Mouse (Mus musculus): ENCODE results near the gene Kctd5.
"Not testable (repeated sequence)": the region's sequence is repeated elsewhere in the genome, so short reads cannot be mapped to it uniquely, and the experiment has no call there.

Kctd5 gene

GRCm38 (mm10) chr17:24072919-24073696, at the start of gene Kctd5:
Gene Kctd5, minus strand, starts transcription at chr17:24073485.
- DNase-seq = peak; percentile 96

DNA sequence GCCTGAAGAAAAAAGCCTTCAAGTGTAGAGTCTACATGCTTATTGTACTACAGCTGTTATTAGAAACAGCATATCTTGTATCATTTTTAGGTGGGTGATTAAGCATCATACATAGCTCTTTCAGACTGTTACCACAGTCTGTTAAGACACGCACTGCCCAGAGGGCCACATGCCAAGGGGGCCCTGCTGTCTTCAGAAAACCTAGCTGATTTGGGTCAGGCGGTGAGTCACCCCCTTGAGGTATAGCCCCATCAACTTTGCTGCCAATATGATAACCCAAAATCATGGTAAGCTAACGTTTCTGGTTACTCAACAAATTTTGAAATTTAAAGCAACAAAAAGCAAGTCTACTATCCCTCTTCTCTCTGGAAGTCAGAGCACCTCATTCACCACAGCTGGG, 46.2 kb upstream of the Kctd5 start:
- DNase-seq = peak in 1 of 2 experiments; percentile 50

- DNase-seq = peak; percentile 64 to 69
These were observed 39.7 kb upstream of the Kctd5 start for GRCm38 (mm10) chr17:24113031-24113430.

DNA sequence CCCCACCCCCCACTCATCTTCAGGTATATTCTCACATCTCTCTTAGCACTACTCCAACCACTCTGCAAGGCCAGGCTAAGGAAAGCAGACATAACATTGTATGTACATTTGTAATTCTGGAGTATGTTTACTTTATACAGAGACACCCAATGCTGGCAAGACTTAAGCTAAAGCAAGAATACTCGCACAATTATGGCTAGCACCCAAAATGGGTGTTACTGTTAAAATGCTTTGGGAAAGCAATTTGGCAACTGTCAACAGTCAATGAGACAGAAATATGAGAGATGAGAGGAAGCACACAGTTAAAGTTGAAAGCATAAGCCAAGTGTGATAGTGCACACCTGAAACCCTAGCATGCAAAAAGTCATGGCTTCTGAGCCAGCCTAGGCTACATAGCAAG, 38.0 kb upstream of the Kctd5 start:
- no peak for DNase-seq

DNA sequence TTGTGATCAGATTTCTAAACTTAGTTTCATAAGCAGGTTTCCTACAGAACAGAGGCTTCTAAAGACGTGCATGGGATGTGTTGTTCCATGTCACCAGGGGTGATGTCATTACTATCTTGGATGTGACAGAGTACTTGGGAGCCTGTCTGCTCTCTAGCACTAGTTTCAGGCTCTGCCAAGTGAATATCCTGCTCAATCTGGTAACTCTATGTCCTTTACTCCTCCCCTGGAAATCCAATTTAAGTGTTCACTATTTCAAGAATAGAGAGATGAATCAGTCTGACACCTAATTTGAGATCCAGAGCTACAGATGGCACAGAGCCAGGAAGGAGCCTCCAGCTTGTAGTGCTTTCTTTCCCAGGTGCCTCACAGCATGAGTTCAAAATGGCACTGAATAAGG, 35.6 kb upstream of the Kctd5 start:
- peak; percentile 56 to 74 for DNase-seq

DNA sequence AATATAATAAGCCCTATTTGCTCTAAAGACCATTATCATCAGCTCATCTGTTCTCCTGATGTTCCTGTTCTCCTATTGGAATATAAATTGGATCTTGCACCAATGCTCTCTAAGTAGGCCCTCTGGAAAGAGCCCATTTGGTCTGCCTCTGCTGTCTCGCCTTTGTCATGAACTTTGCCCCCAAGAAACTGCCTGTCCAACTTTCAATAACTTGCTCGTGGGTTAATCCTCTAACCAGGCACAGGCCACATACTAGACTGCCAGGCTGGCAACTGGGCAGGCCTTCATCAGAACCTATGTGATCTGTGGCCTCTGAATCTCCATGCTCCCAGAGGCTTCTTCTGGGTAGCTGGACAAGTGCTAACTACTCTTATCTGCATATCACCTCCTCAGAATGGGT, 31.8 kb upstream of the Kctd5 start:
- no peak for DNase-seq

DNA sequence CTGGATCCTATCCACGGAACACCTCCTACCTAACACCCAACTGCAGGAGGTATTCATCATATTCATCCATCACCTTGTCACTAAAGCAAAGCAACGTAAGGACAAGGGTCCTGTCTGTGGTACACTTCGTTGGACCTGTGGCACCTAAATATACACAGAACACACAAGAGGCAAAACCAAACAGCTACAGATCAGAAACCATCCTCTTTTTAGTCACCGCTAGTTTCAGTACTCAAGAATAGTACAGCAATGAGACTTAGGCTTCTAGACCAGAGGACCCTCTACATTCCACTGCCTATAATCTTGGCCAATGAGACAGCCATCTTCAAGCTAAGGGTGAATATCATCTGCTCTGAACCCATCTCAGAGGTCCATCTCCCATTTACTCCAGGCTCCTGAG, 25.1 kb upstream of the Kctd5 start:
- no peak for DNase-seq

- DNase-seq = no peak
These were observed 17.3 kb upstream of the Kctd5 start for GRCm38 (mm10) chr17:24090575-24090974.

DNA sequence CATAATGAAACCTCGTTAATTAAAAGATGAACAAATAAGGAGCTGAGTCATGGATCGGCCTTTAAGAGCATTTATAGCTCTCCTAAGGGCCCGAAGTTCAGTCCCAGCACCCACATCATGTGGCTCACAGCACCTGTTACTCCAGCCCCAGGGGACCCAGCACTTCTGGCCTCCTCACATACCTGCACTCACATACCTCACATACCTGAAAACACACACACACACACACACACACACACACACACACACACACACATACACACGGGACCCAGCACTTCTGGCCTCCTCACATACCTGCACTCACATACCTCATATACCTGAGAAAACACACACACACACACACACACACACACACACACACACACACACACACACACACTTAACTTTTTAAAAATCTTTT, 13.1 kb upstream of the Kctd5 start:
- not testable (repeated sequence) for DNase-seq

DNA sequence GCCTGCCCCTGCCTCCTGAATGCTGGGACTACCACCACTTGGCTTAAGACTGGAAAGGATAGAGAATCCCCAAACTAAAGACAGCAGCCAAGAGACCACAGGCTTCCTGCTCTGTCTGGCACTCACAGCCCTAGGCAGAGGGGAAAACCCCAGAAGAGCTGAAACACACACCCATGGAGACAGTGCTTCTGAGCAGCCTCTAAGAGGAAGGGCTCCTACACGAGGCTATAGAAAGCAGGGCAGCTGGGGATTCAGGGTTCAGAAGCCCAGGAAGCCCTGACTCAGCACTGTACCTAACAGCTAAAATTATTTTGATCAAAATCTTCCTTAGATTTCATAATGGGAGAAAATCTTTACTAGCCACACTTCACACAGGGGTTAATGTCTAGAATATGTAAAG, 11.3 kb upstream of the Kctd5 start:
- no peak for DNase-seq

- no peak for DNase-seq
These were observed 3.8 kb upstream of the Kctd5 start for GRCm38 (mm10) chr17:24077101-24077500.

GRCm38 (mm10) chr17:24069531-24069930, 3.8 kb downstream of the Kctd5 start:
- DNase-seq = no peak

GRCm38 (mm10) chr17:24068271-24068670, 5.0 kb downstream of the Kctd5 start:
- peak in 1 of 2 experiments; percentile 49 for DNase-seq

DNA sequence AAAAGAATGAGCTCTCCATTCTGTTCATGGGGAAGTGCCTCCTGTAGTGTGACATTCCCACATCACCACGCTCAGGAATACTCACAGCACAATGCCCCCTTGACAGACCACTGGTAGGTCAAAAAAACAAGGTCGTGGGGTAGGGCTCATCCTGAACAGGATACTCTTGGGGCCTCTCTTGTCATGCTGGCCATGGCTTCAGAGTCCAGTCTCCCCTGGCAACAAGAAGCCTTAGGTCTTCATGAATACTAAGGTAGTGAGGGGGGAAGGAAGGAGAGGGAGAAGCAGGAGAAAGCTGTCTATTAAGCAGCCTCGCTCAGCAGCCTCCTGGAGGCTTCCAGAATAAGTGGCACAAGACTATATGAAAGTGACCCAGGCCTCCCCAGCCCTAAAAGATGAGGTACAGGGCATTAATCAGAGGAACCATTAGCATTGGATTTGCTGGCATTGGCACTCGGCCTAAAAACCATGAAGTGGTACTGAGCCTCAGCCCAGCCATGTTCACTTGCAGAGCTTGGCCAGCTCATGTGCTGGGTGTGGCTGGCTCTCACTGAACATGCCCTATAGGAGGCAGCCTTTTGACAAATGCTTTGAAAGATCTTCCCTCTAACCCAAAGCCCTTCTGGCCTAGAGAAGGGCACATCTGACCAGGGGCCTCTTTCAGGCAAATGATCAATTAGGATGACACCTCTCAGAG, 10.7 kb downstream of the Kctd5 start:
- no peak for DNase-seq

- no peak for DNase-seq
These were observed 15.5 kb downstream of the Kctd5 start for GRCm38 (mm10) chr17:24057730-24058245.

DNA sequence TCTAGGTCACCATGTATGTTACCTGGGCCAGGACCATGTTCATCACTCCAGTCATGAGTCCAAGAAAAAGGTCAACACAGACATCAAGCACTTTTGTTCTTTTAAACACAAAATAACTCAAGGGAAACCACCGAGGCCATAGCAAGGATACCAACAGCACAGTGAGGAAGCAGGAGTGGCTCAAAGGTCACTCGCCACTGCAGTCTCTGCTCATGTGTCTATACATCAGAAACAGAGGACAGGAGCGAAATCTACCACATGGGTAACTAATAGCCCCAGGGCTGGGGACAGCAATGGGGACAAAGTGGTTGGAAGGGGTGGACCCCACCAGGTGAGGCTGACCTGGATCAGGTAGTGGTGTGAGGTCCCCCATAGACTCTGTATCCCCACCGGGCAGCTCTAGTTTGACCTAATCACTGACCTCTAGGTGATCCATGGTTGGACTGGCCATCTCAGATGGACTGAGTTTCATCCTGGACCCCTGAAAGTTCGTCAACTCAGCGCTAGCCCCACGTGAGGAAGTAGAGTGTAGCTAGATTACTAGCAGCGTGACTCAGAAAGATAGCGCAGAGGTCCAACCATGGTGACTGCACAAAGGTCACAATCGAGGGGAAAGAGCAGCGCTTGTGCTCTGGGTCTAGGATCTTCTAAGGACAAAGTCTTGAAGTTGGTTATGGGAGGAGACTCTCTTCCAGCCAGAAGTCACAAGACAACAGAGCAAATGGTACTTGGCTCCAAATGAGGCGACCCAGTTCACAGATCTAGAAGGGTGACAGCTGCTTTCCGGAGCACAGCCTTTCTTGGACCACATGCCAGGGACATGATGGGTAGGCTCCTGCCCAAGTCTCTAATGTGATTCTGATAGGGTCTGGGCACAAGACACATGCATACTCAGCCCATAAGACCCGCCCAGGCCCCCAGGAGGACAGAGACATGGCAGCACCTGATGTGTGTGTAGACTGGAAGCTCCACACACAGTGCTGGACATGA, 16.4 kb downstream of the Kctd5 start:
- no peak for DNase-seq

GRCm38 (mm10) chr17:24049008-24049407, 24.3 kb downstream of the Kctd5 start:
- DNase-seq = no peak

DNA sequence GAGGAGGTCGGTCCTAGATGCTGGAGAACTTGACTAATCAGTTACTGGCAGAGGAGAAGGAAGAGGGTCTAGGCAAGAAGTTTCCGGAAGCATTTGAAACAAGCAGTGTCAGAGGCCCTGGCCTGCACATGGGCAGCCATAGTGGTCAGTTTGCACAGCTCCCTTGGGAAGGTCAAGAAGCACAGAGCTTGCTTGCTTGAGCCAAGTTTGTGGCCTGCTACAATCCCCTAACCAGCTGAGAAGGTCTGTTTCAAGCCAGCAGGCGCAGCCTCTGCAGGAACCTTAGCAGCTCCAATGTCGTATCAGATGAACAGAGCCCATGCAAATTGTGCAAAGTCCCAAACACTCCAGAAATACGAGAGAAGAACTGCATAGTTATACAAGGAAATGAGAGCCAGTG, 25.2 kb downstream of the Kctd5 start:
- DNase-seq = no peak

GRCm38 (mm10) chr17:24046026-24046425, 27.3 kb downstream of the Kctd5 start:
- no peak for DNase-seq

DNA sequence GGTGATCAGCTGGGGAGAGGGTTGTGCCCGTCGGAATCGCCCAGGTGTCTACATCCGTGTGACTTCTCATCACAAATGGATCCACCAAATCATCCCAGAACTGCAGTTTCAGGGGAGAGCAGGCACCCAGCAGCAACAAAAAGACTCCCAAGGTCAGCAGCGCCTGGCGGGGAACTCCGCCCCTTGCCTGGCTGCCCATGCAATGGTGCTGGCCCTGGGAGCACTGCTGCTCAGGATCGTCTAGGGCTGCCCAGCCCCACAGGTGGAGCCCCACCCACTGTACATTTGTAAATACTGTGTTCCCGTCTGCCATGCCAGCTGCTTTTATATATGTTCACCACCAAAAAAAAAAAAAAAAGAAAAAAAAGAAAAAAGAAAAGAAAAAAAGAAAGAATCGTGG, 27.7 kb downstream of the Kctd5 start:
- DNase-seq = no peak

DNA sequence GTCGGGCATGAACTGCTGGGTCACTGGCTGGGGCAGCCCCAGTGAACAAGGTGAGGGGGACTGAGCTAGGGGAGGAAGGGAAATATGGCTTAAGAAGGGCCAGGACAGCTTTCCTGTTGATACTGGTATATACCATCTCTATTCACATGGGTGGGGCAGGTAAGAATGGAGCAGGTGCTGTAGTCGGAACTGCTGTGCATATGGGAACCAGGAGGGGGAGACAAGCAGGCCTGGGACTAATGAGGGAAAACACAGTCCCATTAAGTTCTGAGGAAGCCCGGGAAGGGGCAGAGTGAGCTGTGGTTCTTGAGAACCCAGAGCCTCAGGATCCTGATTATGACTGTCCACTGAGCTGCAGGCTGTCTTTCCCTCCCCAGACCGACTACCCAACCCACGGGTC, 28.8 kb downstream of the Kctd5 start:
- DNase-seq = no peak

GRCm38 (mm10) chr17:24037844-24038243, 35.4 kb downstream of the Kctd5 start, which contains the start of gene Prss27:
Gene Prss27, plus strand, starts transcription at chr17:24038144.
- no peak for DNase-seq

GRCm38 (mm10) chr17:24037360-24037759, 35.9 kb downstream of the Kctd5 start:
- DNase-seq = no peak
